Mouse (Mus musculus) kidney, adult 2 months (tissue): ENCODE measurements around the gene Iqcf3.

ENCODE experiments used
- CTCF ChIP-seq: fragments of 200-500 bp; conservative IDR thresholded peaks from 2 replicates; pipeline ENCODE4 v1.5.1; 2011; ENCODE audit warnings: low read depth, mild to moderate bottlenecking, control low read depth, low read length, moderate library complexity, mixed read lengths; ENCODE audit not compliant: insufficient read depth, insufficient read length
- POLR2A ChIP-seq: fragments of 200-500 bp; IDR thresholded peaks from one replicate; pipeline ENCODE4 v1.6.1; 2011; ENCODE audit warnings: low read depth, low read length, control low read depth

DNA sequence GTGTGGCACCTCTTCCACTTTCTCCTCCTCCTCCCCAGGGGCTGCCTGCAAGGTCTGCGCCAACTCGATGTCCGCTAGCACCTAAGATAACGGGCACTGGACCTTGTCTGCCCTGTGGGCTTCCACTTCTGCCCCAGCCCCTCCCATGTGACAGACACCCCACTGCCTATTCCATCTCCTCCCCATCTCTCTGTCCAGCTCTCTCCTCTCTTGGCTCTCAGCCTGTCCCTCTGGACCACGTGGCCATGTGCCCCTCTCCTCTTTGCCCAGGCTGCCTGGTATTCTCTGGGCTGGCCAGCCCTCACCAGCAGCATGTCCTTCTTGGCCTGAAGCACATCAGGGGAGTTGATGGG, 87.7 kb downstream of the Iqcf3 start:
- no peak for TF ChIP-seq CTCF
- TF ChIP-seq POLR2A = no peak
